Mouse (Mus musculus) thymus, postnatal 14 days (tissue): Measurements from ENCODE around the gene Adgrg1.
A peak's percentile ranks its signal among the peaks of the same experiment; 100 is the strongest.

Source experiments
- DNase-seq: peaks from one replicate; pipeline ENCODE4 v3.0.0; 2021

Gene Adgrg1

DNA sequence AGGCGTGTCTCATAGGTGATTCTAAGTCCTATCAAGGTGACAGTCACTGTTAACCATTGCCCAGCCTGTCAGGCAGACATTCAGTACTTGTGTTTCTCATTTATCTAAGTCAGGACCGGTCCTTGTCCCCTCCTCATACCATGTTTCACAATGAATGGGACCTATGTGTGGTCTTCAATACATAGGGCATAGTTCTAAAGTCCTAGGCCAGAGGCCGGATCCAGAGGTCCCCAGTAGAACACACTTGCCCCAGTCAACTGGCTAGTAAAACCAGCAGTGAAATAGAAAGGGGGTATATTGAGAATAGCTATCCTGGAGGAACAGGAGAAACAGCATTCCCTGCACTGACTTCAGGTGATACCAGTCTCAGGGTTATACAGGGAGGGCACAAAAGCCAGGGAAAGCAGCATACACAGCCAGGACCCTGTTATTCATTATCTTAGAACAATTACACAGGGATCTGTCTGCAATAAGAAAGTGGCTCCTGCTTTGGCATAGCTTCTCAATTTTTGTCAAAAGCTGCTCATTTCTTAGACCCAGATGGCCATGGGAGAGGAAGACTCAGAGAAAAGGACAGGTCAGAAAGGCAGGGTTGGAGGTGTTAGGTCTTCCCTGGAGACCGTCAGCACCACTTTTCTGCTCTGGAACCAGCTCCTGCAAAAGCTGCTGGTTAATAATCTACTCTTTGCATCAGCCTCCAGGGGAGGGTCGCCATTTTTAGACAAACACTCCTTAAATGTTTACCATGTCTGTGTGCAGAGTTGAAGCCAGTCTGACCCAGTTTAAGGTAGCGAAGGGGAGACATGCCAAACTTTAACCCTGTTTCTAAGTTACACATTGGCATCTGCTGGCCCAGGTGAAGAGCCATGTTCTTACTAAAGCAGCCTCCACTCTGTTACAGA is 67.6 kb downstream of the Adgrg1 start:
- no peak for DNase-seq

DNA sequence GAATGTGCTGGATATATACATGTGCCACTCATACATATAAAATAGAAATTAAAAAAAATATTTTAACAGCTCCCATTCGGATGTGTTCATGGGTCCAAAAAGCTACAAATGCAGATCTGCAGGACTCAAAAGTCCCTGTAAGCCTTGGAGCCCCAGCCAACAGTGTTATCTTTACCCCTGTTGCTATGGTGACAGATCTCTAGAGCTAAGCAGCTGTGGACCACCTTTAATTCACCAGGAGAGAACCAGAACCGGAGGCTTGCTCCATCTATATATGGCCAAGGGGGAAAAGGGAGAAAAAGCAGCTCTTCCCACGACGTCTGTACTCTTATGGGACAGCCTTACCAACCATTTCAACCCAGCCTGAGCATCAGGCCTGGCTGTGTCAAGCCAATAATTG is 70.3 kb downstream of the Adgrg1 start:
- no peak for DNase-seq

- DNase-seq: no peak
Measured at GRCm38 (mm10) chr8:95046982-95047381, 72.4 kb downstream of the Adgrg1 start.

DNA sequence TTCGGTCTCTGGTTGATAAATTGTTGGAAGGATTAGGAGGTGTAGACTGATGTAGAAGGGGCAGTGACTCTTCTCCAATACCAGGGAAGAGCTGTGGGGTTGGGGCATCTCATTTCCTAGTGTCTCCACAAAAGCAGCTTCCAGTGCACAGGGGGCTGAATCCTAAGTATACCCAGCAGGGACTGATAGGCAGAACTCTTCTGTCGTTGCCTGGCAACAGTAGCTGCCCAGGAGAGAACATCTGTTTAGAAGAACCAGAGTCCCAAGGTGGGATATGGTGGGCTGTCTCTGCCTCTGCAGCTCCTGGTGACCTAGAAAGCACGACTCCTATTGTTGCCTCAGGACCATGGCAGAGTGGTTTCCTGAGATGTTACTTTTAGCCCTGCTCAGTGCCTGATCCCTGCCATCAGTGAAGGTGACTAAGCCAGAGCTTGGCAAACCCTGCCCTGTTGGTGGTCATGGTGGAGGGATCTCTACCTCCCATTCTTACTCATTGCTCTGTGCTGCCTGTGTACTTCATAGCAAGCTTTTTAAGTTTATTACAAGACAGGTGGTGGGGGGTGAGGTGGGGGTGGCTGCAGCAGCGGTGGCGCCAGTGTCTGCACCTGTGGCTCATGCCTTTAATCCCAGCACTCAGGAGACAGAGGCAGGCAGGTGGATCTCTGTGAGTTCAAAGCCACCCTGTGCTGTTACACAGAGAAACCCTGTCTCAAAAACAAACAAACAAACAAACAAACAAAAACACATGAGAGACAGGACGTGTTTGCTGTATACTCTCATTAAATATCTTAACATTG is 73.5 kb downstream of the Adgrg1 start:
- no peak for DNase-seq

GRCm38 (mm10) chr8:95049636-95050035 is 75.1 kb downstream of the Adgrg1 start:
- DNase-seq: no peak

DNA sequence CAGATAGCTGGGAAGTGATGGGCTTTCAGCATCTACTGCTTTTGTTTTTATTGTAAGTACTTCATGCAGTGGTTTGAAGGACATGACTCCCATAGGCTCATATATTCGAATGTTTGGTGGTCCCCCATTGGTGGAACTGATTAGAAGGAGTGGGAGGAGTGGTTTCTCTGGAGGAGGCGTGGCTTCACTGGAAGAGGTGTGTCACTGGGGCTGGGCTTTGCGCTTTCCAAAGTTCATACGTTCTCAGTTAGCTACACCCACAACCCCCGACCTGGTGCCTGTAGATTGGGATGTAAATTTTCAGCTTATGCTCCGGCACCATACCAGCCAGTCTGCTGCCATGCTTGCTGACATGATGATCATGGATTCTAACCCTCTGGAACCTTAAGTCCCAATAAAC is 79.9 kb downstream of the Adgrg1 start:
- DNase-seq: no peak

- no peak for DNase-seq
Measured at GRCm38 (mm10) chr8:95054927-95055510, 80.5 kb downstream of the Adgrg1 start, which contains the start of gene Drc7. Gene Drc7 (plus strand): TSS chr8:95055103.

GRCm38 (mm10) chr8:95056414-95056813 is 81.9 kb downstream of the Adgrg1 start:
- DNase-seq: peak; percentile 15

DNA sequence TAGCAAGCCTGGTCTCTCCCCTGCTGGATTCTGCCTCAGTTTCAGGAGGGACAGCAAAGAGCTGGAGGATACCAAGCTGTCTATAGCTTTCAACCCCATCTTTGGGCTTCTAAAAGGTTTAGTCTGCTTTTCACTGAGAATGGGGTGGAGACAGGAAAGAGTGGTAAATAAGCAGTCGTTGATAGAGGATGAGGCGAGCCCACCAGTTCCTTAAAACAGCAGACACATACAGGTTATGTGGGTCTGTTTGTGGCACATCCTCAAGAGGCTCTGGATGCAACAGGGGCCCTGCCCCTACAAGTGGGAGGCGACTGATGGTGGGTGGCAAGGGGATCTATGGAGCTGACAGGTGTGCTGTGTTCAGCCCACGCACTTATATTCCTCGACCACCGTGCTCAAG is 84.1 kb downstream of the Adgrg1 start:
- peak; percentile 10 for DNase-seq

DNA sequence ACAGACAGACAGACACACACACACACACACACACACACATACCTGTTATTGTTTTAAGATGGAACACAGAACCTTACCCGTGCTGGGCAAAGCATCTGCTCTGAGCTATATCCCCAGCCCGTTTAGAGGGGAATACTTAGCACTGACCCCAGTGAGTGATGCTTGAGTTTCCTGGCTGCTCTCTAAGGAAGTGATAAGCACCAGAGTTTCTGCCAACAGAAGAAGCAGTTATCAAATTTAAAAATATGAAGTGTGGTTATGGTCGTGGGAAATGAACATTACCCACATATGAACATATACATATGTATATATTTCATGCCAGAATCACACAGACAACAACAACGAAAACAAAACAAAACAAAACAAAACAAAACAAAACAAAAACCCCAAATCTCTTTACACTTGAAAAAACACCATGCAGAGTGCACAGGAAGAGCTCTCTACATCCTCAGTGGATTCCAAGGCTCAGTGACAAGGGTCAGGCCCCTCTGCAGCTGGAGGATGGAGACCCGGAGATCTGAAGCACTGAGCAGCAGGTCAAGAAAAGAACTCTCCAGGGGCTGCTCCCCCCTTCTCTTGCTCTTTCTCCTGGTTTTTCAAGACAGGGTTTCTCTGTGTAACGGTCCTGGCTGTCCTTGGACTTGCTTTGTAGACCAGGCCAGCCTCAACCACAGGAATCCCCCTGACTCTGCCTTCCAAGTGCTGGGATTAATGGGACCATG is 85.4 kb downstream of the Adgrg1 start:
- DNase-seq: no peak
